Mouse (Mus musculus) kidney, adult 2 months (tissue): ENCODE data around the gene Mrtfb. TPM values are rescaled to one million over a fixed set of nuclear protein-coding genes. Genes with fewer than 3 reads are reported as not detected.

Experiments used
- DNase-seq: peaks from one replicate; pipeline ENCODE4 v3.0.0; 2021
- H3K27ac ChIP-seq: fragments of 200-500 bp; 2 replicates; pipeline ENCODE4 v1.5.1; 2012; ENCODE audit warnings: low read depth, low read length, control low read depth, inconsistent platforms; ENCODE audit not compliant: insufficient read depth
- H3K27me3 ChIP-seq: fragments of 200-500 bp; replicated peaks from 2 replicates; pipeline ENCODE4 v1.6.1; 2012; ENCODE audit warnings: mild to moderate bottlenecking, moderate library complexity, low read length, inconsistent platforms; ENCODE audit not compliant: control insufficient read depth, insufficient read depth
- H3K36me3 ChIP-seq: fragments of 200-500 bp; 2 replicates; pipeline ENCODE4 v1.6.1; 2012; ENCODE audit warnings: mild to moderate bottlenecking, moderate library complexity, low read length, inconsistent platforms; ENCODE audit not compliant: control insufficient read depth, insufficient read depth
- H3K4me1 ChIP-seq: fragments of 200-500 bp; 2 replicates; pipeline ENCODE4 v1.6.1; 2011; ENCODE audit warnings: low read length; ENCODE audit not compliant: control insufficient read depth, insufficient read depth
- H3K4me3 ChIP-seq: fragments of 200-500 bp; 2 replicates; pipeline ENCODE4 v1.5.1; 2011; ENCODE audit warnings: mild to moderate bottlenecking, low read depth, low read length, control low read depth; ENCODE audit not compliant: insufficient read depth
- CTCF ChIP-seq: fragments of 200-500 bp; conservative IDR thresholded peaks from 2 replicates; pipeline ENCODE4 v1.5.1; 2011; ENCODE audit warnings: low read depth, mild to moderate bottlenecking, control low read depth, low read length, moderate library complexity, mixed read lengths; ENCODE audit not compliant: insufficient read depth, insufficient read length
- POLR2A ChIP-seq: fragments of 200-500 bp; IDR thresholded peaks from one replicate; pipeline ENCODE4 v1.6.1; 2011; ENCODE audit warnings: low read depth, low read length, control low read depth
- WGBS: fragments of 180-500 bp; shearing (Covaris S2); methylation state at CpG from one replicate; pipeline ENCODE4 v1.1.7; 2018; 5-methylcytosine and 5-hydroxymethylcytosine counted together
- polyA plus RNA-seq: library from polyadenylated mRNA; depleted of rRNA; stranded (reverse); fragments of >200 nt; gene quantifications from 2 replicates; pipeline ENCODE4 v1.2.3, GENCODE M21; 2012

The Mrtfb gene
- polyA plus RNA-seq, 1 experiment: 6.0 TPM

- WGBS: 96% methylated on average over 5 of the region's 5 CpGs
- Histone ChIP-seq H3K27ac (no peak overlapping the region), H3K27me3 (no peaks in the 10 kb centered on the region), H3K4me1 (peaks cover 3% of the 10 kb centered on the region; the same call in 1 of the 2 replicates), H3K4me3 (no peak overlapping the region), H3K36me3 (no peaks in the 10 kb centered on the region)
- DNase-seq: no peak
- TF ChIP-seq POLR2A: no peak
- no peak for TF ChIP-seq CTCF
Observed at GRCm38 (mm10) chr16:13360835-13361234, 104.6 kb downstream of the Mrtfb start.

GRCm38 (mm10) chr16:13363141-13363540, 106.9 kb downstream of the Mrtfb start:
- WGBS: 68% methylated on average over 5 of the region's 5 CpGs
- DNase-seq: no peak
- Histone ChIP-seq H3K4me1 (peaks cover 3% of the 10 kb centered on the region; the same call in 1 of the 2 replicates), H3K36me3 (no peaks in the 10 kb centered on the region), H3K27ac (no peak overlapping the region), H3K27me3 (no peaks in the 10 kb centered on the region), H3K4me3 (no peak overlapping the region)
- TF ChIP-seq POLR2A (no peak), CTCF (no peak)

GRCm38 (mm10) chr16:13364145-13364544, 107.9 kb downstream of the Mrtfb start:
- no peak overlapping the region for H3K27ac ChIP-seq
- no peak overlapping the region for H3K4me3 ChIP-seq
- no peaks in the 10 kb centered on the region for H3K27me3 ChIP-seq
- H3K36me3 ChIP-seq: no peaks in the 10 kb centered on the region
- 79% methylated on average over 3 of the region's 3 CpGs for WGBS
- TF ChIP-seq CTCF (no peak), POLR2A (no peak)
- H3K4me1 ChIP-seq: no peaks in the 10 kb centered on the region; the same call in 1 of the 2 replicates
- no peak for DNase-seq

GRCm38 (mm10) chr16:13366256-13366655, 110.0 kb downstream of the Mrtfb start:
- Histone ChIP-seq H3K27ac (peak overlapping the region; percentile 21; the same call in 1 of the 2 replicates), H3K4me3 (no peak overlapping the region), H3K4me1 (no peaks in the 10 kb centered on the region), H3K36me3 (no peaks in the 10 kb centered on the region), H3K27me3 (no peaks in the 10 kb centered on the region)
- WGBS: 48% methylated on average over 1 of the region's 1 CpGs
- no peak for DNase-seq
- TF ChIP-seq CTCF (no peak), POLR2A (no peak)

- H3K27ac ChIP-seq: peak overlapping the region; percentile 62
- H3K27me3 ChIP-seq: no peaks in the 10 kb centered on the region
- WGBS: 36% methylated on average over 4 of the region's 4 CpGs
- peak; percentile 36 for DNase-seq
- no peak overlapping the region for H3K4me3 ChIP-seq
- H3K36me3 ChIP-seq: no peaks in the 10 kb centered on the region
- TF ChIP-seq CTCF: no peak
- peaks cover 4% of the 10 kb centered on the region; the same call in 1 of the 2 replicates for H3K4me1 ChIP-seq
Observed at GRCm38 (mm10) chr16:13366802-13367465, 110.7 kb downstream of the Mrtfb start.

- WGBS: 57% methylated on average over 2 of the region's 2 CpGs
- no peak overlapping the region for H3K4me3 ChIP-seq
Observed at GRCm38 (mm10) chr16:13367466-13367856, 111.2 kb downstream of the Mrtfb start.

GRCm38 (mm10) chr16:13368645-13369044, 112.4 kb downstream of the Mrtfb start:
- Histone ChIP-seq H3K27ac (no peak overlapping the region), H3K36me3 (no peaks in the 10 kb centered on the region), H3K27me3 (no peaks in the 10 kb centered on the region), H3K4me1 (peaks cover 4% of the 10 kb centered on the region; the same call in 1 of the 2 replicates), H3K4me3 (no peak overlapping the region)
- 91% methylated on average over 1 of the region's 1 CpGs for WGBS
- no peak for DNase-seq
- TF ChIP-seq CTCF: no peak
- no peak for TF ChIP-seq POLR2A

More at GRCm38 (mm10) chr16:13367466-13367856, 111.2 kb downstream of the Mrtfb start:
- Histone ChIP-seq H3K36me3 (no peaks in the 10 kb centered on the region), H3K27ac (peak overlapping the region; percentile 25), H3K4me1 (peaks cover 4% of the 10 kb centered on the region; the same call in 1 of the 2 replicates), H3K27me3 (no peaks in the 10 kb centered on the region)
- no peak for DNase-seq
- no peak for TF ChIP-seq CTCF
- no peak for TF ChIP-seq POLR2A
